ENCODE assay signal across 10 mouse cellular contexts in genomic region chr2:119512292-119512691, GRCm38 (mm10). TPM values are rescaled to one million over a fixed set of nuclear protein-coding genes. Genes with fewer than 3 reads are reported as not detected.
DNase-seq lines count a peak whose midpoint lies in the region; ATAC-seq and TF ChIP-seq lines count a peak whose summit lies in the region.
"Had no signal": no experiment of that assay in that cellular context is flagged by ENCODE, and none has a peak within 500 bp of the region (broad histone marks: within the 10 kb centered on the region; RNA-seq: fewer than 3 reads in every experiment).

No protein-coding gene starts in this region.

- H3K36me3 ChIP-seq in G1E (replicated peaks), result no peaks in the 10 kb centered on the region

- no peaks in the 10 kb centered on the region for H3K9me3 ChIP-seq in G1E (replicated peaks)

- TF ChIP-seq POLR2A in lung, adult 2 months (IDR thresholded peaks at IDR 0.05; ENCODE audit: borderline replicate concordance, extremely low read depth, low read depth, low read length), result no peak

- intact Hi-C loops in left cerebral cortex, postnatal 10 days (cut with DNase I), result no loop called here
- intact Hi-C loops in gastrocnemius, postnatal 36 days (cut with DNase I), result no loop called here

- 90% methylated on average over 3 of the region's 3 CpGs for WGBS in lung, adult 2 months

- DNase-seq in lung, adult 2 months, result no peak
- no peak for DNase-seq in lung, postnatal 36 days
- peak; percentile 8 for DNase-seq in G1E (ENCODE audit: low spot score)
- peak; percentile 20 for DNase-seq in c-Kit-positive CD71-positive TER-119-negative erythroid progenitor cells, embryonic 14.5 days (ENCODE audit: low read depth)
- DNase-seq in testis, postnatal 14 days (ENCODE audit: low spot score), result peak; percentile 21
- no peak for DNase-seq in left cerebral cortex, postnatal 10 days (ENCODE audit: extremely low spot score in 1 of 2, low spot score in 2 of 2)
- DNase-seq in gastrocnemius, postnatal 36 days, result no peak
- DNase-seq: embryo, embryonic 11 days; heart, postnatal 10 days had no signal

- ATAC-seq in G1E (ENCODE audit: extremely low read depth, insufficient number of reproducible peaks, low FRiP score, poor library complexity, severe bottlenecking), result no peak

- H3K4me1 ChIP-seq in lung, adult 2 months (ENCODE audit: control insufficient read depth, insufficient read depth, low read length), result no peaks in the 10 kb centered on the region
- no peaks in the 10 kb centered on the region for H3K4me1 ChIP-seq in G1E (ENCODE audit: insufficient read depth, low read depth, low read length)

- TF ChIP-seq CTCF in lung, adult 2 months (IDR thresholded peaks at IDR 0.05; ENCODE audit: insufficient read depth, low read length), result 0 out of 2 replicates have a peak, but pooled peaks have one; percentile 5
- no peak for TF ChIP-seq CTCF in G1E (IDR thresholded peaks at IDR 0.05; ENCODE audit: low read depth, low read length)

- H3K4me3 ChIP-seq in lung, adult 2 months (replicated peaks; ENCODE audit: extremely low read depth, low read depth, low read length), result no peak overlapping the region
- no peak overlapping the region for H3K4me3 ChIP-seq in G1E (ENCODE audit: low read depth, low read length)
- H3K4me3 ChIP-seq: myocyte had no signal

- H3K27me3 ChIP-seq in G1E (ENCODE audit: insufficient read depth, low read length), result peaks cover 7% of the 10 kb centered on the region; the same call in 1 of the 2 replicates

RNA-seq across cellular contexts. Expression of gene Ino80, which starts 34.8 kb away (rescaled TPM):
- polyA plus RNA-seq in lung, adult 2 months (2012; rRNA removed), result 7.1 and 8.7 TPM in 2 replicates
- total RNA-seq in G1E (2014; fragmentation: Nextera tagmentation) (41.2 and 46.8 TPM in 2 replicates), G1E (2017) (16.3 and 20.4 TPM in 2 replicates)
- 7.0 and 8.0 TPM in 2 replicates for polyA plus RNA-seq in G1E (2012)
- total RNA-seq in left cerebral cortex, postnatal 10 days (2021), result 10 to 100 TPM; 20.7 to 21.0 TPM
- 10 to 100 TPM in 1 of 2 experiments, 1 to 10 TPM in 1; 10.0 to 12.0 TPM for total RNA-seq in gastrocnemius, postnatal 36 days (2021)

RNA-seq across cellular contexts. Expression of gene Exd1, which starts 35.1 kb away (rescaled TPM):
- polyA plus RNA-seq in lung, adult 2 months (2012; rRNA removed), result 0.36 and 0.78 TPM in 2 replicates
- total RNA-seq in G1E (2014; fragmentation: Nextera tagmentation) (2.3 and 4.6 TPM in 2 replicates), G1E (2017) (1.4 and 2.2 TPM in 2 replicates)
- polyA plus RNA-seq in G1E (2012), result 0.21 and 0.23 TPM in 2 replicates
- total RNA-seq in left cerebral cortex, postnatal 10 days (2021), result under 1 TPM; 0.63 to 0.64 TPM
- under 1 TPM; 0.48 to 0.67 TPM for total RNA-seq in gastrocnemius, postnatal 36 days (2021)

RNA-seq across cellular contexts. Expression of gene Chp1, which starts 35.2 kb away (rescaled TPM):
- polyA plus RNA-seq in lung, adult 2 months (2012; rRNA removed), result 71.9 and 99.6 TPM in 2 replicates
- total RNA-seq in G1E (2014; fragmentation: Nextera tagmentation), result 84.1 and 108 TPM in 2 replicates
- 72.4 and 77.2 TPM in 2 replicates for total RNA-seq in G1E (2017)
- 15.6 and 17.3 TPM in 2 replicates for polyA plus RNA-seq in G1E (2012)
- 100 to 1,000 TPM; 108 to 110 TPM for total RNA-seq in left cerebral cortex, postnatal 10 days (2021)
- total RNA-seq in gastrocnemius, postnatal 36 days (2021), result 10 to 100 TPM; 66.5 to 75.1 TPM

Comparison
In these comparisons a context has a peak if more than half of its experiments do, and no peak if none do; other contexts are left out.
1. DNase-seq: peak in G1E (single experiment), c-Kit-positive CD71-positive TER-119-negative erythroid progenitor cells, embryonic 14.5 days (single experiment) and testis, postnatal 14 days (single experiment); none in lung, adult 2 months (single experiment), lung, postnatal 36 days (single experiment), left cerebral cortex, postnatal 10 days (0 of 2) and gastrocnemius, postnatal 36 days (0 of 2).